Mouse (Mus musculus): ENCODE data around the gene Scai.

Gene Scai

DNA sequence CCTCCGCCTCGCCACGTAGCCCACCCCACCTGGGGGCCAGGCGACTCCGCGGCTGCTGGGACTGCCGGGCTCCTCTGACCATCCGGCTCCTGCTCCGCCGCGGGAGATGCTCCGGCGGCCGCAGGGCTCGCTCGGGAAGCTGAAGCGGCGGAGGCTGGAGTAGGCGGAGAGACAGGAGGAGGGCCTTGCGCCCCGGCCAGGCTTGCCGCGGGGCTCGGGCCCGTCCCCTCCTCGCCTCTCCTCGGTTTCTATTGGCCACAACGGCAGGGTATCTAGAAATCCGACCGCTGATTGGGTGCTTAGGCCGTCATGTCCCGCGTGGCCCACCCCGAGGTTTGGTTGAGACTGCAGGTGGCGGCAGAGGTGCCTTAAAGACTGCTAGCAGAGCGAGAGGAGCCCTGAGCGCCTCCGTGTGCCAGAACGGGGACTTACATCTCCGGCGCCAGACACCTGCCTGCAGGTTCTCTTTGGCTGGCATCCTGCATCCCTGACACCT, at the start of gene Scai:
Gene Scai, minus strand, starts transcription at position 174 of the 496 bp plus-strand sequence.
- DNase-seq (ENCODE audit: low spot score) = peak; percentile 87

- no peak for DNase-seq (ENCODE audit: low spot score)
These were observed 36.2 kb upstream of the Scai start for GRCm38 (mm10) chr2:39226731-39227130.

DNA sequence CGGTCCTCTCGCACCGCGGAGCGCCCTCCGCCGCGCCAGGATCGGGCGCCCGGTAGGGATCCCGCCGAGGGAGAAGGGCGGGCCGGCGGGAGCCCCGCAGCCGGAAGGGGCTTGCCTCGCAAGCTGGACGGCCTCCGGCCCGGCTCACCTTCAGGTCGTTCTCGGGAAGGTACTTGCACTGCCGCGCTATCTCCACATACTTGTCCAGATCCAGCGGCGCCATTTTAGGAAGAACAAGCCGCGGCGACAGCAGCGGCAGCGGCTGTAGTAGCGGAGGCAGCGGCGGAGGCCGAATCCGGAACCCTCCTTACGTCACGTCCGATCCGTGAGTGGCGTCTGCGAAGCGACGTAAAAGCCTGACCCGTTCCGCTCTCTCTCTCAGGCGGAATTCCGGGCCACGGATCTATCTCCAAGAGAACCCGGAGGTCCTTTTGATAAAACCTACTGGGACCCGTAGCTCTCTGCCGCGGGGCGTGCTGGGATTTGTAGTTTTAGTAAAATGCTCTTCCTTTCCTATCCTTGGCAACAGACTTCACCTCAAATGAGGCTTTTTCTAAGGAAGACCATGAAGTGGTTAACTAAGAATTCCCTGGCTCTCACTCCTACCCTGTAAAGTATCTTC, 35.6 kb upstream of the Scai start, which contains the start of gene Ppp6c:
Gene Ppp6c, minus strand, starts transcription at position 433 of the 622 bp plus-strand sequence.
- peak; percentile 79 for DNase-seq (ENCODE audit: low spot score)

- DNase-seq (ENCODE audit: low spot score) = peak; percentile 36
These were observed 34.9 kb upstream of the Scai start for GRCm38 (mm10) chr2:39225331-39226018.

DNA sequence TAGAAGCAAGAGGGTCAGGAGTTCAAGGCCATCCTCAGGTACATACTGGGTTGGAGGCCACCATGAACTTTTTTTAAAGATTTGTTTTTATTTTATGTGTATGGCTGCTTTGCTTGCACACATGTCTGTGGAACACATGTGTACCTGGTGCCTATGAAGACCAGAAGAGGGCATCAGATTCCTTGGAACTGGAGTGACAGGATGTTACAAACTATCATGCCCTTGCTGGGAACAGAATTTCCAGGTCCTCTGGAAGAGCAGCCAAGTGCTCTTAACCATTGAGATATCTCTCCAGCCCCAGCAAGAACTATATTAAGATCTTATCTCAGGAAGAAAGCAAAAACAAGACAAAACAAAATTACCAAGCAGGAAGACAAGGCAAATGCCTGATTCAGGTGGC, 34.1 kb upstream of the Scai start:
- DNase-seq (ENCODE audit: low spot score) = no peak

- no peak for DNase-seq (ENCODE audit: low spot score)
These were observed 29.5 kb upstream of the Scai start for GRCm38 (mm10) chr2:39220010-39220409.

DNA sequence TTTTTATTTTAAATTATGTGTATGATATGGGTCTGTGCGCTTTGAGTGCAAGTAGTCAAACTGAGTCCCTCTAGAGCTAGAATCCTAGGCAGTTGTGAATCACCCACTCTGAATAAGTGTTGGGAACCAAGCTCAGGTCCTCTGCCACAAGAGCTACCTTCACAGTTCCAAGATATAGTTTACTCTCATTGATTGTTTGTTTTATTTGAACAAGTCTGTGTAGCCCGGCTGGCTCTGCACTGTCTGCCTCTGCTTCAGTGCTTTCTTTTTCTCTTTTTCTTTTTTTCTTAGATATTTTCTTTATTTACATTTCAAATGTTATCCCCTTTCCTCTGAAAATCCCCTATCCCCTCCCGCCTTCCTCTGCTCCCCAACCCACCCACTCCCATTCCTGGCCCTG, 28.5 kb upstream of the Scai start:
- DNase-seq (ENCODE audit: low spot score) = no peak

DNA sequence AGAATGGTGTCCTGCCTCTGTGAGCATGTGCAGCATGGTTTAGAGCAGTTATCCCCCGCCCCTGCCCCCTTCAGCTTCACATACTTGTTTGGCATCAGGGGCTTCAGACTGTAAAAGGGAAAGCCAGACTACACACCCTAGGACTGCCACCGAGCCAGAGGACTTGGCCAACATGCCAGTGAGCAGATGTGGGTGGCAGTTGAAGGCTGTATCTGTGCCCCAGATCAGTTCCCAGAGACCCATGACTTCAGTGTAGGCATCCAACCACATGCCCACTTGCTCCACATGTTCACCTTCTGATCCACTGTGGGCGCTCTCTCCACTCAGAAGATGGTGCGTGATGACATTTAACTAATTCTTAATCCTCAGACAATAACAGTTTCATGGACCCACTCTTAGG, 26.6 kb upstream of the Scai start:
- DNase-seq (ENCODE audit: low spot score) = no peak

- no peak for DNase-seq (ENCODE audit: low spot score)
These were observed 20.2 kb upstream of the Scai start for GRCm38 (mm10) chr2:39210738-39211137.

DNA sequence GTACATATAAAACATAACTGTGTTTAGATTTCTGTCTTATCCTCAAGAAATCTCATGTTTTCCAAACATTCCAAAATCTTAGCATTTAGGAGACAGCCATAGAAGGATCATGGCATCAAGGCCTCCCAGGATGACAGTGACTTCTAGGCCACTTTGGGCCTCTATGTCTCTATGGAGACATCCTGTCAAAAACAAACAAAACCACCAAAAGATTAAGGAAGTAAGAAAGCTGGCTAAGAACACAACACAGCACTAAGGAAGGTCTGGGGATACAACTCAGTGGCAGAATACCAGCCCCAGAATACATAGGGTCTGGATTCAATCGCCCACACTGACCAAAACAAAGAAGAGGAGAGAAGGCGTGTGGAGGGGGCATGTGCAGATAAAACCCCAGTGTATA, 12.8 kb upstream of the Scai start:
- no peak for DNase-seq (ENCODE audit: low spot score)

GRCm38 (mm10) chr2:39194809-39195208, 4.3 kb upstream of the Scai start:
- no peak for DNase-seq (ENCODE audit: low spot score)

GRCm38 (mm10) chr2:39189961-39190560, 473 bp downstream of the Scai start:
- peak; percentile 42 for DNase-seq (ENCODE audit: low spot score)

DNA sequence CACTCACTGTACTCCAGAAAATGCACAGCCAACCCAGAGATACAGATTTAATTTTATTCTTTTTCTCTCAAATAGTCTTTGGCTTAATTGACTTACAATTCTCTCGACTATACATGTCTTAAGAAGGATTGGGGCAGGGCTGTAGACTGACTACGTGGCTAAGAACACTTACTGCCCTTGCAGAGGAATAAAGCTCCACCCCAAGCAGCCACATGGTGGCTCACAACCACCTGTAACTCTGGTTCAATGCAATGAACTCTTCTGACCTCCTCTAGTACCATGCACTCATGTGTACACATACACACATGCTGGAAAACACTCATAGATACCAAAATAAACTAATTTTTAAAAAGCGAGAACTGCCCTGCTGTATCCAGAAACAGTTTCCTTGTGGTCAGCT, 4.6 kb downstream of the Scai start:
- DNase-seq (ENCODE audit: low spot score) = no peak

DNA sequence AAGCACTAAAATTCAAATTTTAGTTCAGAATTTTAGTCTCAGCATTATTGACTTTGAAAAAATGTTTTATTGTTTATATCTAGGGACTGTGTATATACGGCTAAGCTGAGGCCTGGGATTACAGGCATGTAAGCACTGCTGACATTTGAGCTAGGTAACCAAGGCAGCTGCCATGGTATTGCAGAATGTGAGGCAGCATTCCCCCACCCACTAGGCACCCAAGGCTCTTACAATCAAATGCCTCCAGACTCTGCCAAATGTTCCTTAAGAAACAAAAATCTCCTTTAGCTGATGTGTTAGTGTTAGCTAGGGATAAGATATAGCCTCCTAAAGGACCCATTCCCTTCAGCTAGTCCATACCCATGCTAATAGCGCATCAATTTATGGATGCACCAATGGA, 6.9 kb downstream of the Scai start:
- no peak for DNase-seq (ENCODE audit: low spot score)

DNA sequence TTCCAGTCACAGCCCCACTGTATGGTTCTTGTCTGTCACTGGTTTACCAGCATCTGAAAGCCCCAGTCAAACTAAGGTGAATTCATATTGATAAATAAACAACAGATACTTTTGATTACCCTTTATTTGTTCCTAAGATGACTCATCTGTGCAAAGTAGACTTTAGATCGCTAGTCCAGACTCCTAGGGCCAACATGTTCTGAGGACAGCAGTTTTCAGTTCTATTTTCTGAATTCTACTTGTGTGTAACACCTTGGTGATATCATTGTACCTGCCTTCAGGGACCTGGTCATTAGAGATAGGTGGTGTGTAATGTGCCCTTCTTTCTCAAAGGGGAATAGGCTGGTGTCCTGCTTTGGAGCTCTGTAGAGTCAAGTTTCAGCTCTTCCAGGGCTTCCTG, 29.5 kb downstream of the Scai start:
- DNase-seq (ENCODE audit: low spot score) = no peak

GRCm38 (mm10) chr2:39157916-39158315, 32.6 kb downstream of the Scai start:
- no peak for DNase-seq (ENCODE audit: low spot score)

DNA sequence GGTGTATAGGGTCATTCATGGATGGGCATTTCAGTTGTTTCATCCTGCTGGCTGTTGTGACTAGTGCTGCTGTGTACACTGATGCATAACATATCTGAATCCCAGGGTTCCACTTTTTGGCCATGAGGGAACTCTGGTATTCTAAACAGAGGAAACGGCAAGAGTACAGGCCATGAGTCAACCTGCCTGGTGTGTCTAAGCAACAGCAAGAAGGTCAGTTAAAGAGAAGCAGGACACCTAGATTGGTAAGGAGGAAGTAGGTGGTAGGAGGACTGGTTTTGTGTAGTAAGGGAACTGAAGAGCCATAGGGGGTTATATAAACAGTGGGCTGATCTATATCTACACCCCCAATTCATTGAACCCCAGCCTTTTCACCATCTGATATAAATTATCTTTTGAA, 33.7 kb downstream of the Scai start:
- DNase-seq (ENCODE audit: low spot score) = no peak

DNA sequence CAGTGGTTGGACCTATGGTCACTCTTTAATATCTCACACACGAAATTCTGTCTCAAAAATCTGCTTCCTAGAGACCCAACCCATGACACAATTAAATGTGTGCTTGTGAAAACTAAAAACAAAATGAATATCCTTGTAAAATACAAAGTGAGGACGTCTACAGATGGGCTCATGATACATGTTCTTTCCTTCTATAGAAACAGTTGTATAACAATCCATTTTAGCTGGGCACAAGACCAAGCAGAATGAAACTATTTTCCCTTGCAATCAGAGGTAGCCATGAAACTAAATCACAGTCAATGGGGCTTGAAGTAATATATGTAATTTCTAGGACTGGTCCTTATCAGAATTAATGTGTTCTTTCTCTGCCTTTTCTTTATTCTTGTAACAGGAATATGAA, 39.6 kb downstream of the Scai start:
- DNase-seq (ENCODE audit: low spot score) = no peak

DNA sequence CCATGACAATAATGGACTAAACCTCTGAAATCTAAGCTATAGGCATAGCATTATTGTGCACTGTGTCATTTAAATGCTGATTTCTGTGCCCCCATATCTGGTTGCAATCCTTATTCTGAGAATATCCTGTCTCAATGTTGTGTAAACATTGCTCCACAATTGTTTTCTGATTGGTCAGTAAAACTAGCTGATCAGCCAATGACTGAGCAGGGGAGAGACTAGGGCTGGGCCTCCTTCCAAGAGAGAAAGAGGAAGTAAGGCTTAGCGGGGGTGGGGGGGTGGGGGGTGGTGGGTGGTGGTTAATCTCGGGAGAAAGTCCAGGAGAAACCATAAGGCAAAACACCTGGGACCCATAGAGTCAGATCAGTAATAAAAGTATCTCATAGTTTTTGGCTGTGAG, 42.5 kb downstream of the Scai start:
- DNase-seq (ENCODE audit: low spot score) = no peak

DNA sequence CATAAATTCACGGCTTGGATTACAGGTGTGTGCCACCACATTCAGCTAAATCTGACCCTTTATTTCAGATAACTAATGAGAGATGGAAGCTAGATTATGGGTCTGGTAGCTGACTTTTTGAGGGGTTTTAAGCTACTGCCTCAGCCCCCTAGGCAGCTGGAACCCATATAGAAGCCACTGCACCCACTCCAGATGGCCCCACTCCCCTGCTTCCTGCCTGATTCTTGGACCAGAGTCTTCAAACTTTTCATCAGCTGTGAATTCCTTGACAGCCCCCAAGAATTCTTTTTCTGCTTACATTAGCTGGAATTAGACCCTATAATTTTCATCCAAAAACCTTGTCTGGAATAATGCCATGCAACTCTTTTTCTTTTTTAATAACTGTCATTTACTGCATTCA, 44.1 kb downstream of the Scai start:
- DNase-seq (ENCODE audit: low spot score) = no peak

- no peak for DNase-seq (ENCODE audit: low spot score)
These were observed 48.1 kb downstream of the Scai start for GRCm38 (mm10) chr2:39142357-39142948.

DNA sequence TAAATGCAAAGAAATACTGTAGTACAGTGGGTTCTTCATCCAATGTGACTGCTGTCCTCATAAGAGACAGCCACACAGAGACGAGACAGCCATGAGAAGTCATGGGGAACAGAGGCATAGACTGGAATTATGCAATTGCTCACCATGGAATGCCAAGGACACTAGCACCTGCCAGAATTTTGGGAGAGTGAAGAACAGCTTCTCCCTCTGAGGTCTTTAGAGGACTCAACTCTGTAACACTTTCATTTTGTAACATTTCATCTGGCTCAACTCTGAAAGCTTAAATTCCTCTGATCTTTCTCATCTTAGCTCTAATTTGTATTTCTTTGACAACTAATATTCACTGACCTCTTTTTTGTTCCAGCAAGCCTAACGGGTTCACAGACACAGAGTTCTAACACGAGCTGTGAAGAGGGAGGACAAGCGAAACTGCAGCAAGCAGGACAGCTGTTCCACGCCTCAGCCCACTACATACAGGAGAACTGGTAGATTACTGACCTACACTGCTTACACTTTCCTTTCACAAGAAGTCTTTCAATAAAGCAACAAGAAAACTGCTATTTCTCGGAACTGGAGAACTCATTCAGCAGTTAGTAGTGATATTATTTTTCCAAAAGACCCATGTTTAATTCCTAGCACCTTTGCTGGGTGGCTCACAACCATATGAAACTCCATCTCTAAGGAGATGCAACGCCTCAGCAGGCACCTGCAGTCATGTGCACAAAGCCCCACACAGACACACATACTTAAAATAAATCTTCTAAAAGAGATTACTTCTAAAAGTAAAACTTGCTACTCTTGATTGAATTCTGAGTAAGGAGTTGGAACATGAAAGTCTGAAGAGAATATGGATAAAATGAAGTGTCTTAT, 49.7 kb downstream of the Scai start:
- no peak for DNase-seq (ENCODE audit: low spot score)

All from urinary bladder, postnatal 25 days (tissue).